Comparison of ENCODE assay signal across 10 mouse cellular contexts in the genomic region with DNA sequence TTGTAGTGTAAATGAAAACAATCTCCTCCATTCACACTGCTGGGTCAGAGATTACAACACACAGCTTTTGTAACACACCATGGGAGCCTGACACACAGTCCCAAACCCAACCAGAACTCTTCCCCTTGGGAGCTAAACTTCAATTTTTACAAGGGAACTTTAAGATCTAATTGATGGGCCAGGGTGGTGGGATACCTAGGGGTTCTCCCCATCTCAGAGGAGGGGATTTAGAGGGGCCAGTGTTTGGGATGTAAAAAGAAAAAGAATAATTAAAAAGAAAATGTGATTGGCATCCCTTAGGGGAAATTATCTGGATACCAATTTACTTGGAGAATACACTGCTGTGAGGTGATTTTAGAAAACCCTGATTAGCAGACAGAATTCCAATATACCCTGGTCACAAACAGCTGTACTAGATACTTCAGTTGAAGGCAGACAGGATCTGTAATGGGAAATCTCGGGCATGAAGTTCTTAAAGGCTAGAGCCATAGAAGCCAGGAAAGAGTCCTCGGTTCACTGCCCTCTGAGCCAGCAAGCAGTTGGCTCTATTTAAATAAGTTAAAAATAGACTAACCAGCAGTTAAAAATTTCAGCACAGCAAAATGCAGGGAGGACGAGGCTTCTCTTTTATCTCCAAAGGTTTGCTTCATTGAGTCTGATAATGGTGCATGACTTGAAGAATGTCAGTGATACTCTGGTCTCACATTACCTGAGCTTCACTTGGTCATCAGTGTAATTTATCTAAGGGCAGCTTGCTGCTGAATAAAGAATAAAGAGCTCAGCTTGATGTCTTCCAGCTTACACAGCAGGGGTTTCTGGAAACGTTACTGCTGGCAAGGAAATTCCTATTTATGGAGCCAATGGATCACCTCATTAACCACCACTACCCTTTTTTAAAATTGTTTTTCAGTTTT.
A peak's percentile ranks its signal among the peaks of the same experiment; 100 is the strongest.
DNase-seq lines count a peak whose midpoint lies in the region; ATAC-seq lines count a peak whose summit lies in the region.
"Had no signal": no experiment of that assay in that cellular context is flagged by ENCODE, and none has a peak within 500 bp of the region (broad histone marks: within the 10 kb centered on the region; RNA-seq: fewer than 3 reads in every experiment).

No protein-coding gene starts in this region.

- no peak overlapping the region for H3K9ac ChIP-seq in neural tube, embryonic 11.5 days (ENCODE audit: low read length)
- no peak overlapping the region for H3K9ac ChIP-seq in kidney, embryonic 16.5 days (replicated peaks; ENCODE audit: low read length)
- H3K9ac ChIP-seq in intestine, embryonic 16.5 days (ENCODE audit: low read depth, low read length): no peak overlapping the region

- no peaks in the 10 kb centered on the region for H3K36me3 ChIP-seq in neural tube, embryonic 11.5 days (ENCODE audit: control insufficient read depth, insufficient read depth, low read length)
- no peaks in the 10 kb centered on the region for H3K36me3 ChIP-seq in kidney, embryonic 16.5 days (ENCODE audit: insufficient read depth, low read length)
- H3K36me3 ChIP-seq in intestine, embryonic 16.5 days (ENCODE audit: control insufficient read depth, insufficient read depth, low read length): no peaks in the 10 kb centered on the region

- no peak overlapping the region for H3K27ac ChIP-seq in neural tube, embryonic 11.5 days (ENCODE audit: low read depth, low read length)
- H3K27ac ChIP-seq in kidney, embryonic 16.5 days (ENCODE audit: low read length): peak overlapping the region; percentile 79
- H3K27ac ChIP-seq in intestine, embryonic 16.5 days (ENCODE audit: low read length): no peak overlapping the region
- H3K27ac ChIP-seq: gastrocnemius, adult 2 months had no signal

- H3K27me3 ChIP-seq in neural tube, embryonic 11.5 days (ENCODE audit: control insufficient read depth, insufficient read depth, low read length): no peaks in the 10 kb centered on the region
- H3K27me3 ChIP-seq in kidney, embryonic 16.5 days (ENCODE audit: insufficient read depth, low read length): no peaks in the 10 kb centered on the region
- H3K27me3 ChIP-seq in intestine, embryonic 16.5 days (replicated peaks; ENCODE audit: control insufficient read depth, insufficient read depth, low read length): no peaks in the 10 kb centered on the region

- H3K4me1 ChIP-seq in neural tube, embryonic 11.5 days (ENCODE audit: control insufficient read depth, insufficient read depth, low read length): no peaks in the 10 kb centered on the region
- peaks cover 6% of the 10 kb centered on the region; the same call in 1 of the 2 replicates for H3K4me1 ChIP-seq in kidney, embryonic 16.5 days (ENCODE audit: insufficient read depth, low read length)
- H3K4me1 ChIP-seq in intestine, embryonic 16.5 days (ENCODE audit: control insufficient read depth, insufficient read depth, low read length): no peaks in the 10 kb centered on the region

- DNase-seq in heart, adult 8-10 months (ENCODE audit: low spot score): peak; percentile 1
- no peak for DNase-seq in heart, adult 18-20 months
- DNase-seq in neural tube, embryonic 11.5 days (ENCODE audit: low spot score): no peak
- no peak for DNase-seq in neural tube, embryonic 10.5 days (ENCODE audit: extremely low spot score, low spot score)
- DNase-seq in spleen, postnatal 14 days (ENCODE audit: low spot score in 2 of 2): no peak
- DNase-seq: gastrocnemius, adult 2 months; layer of hippocampus, postnatal 36 days had no signal

- WGBS in neural tube, embryonic 11.5 days: 6% methylated on average over 4 of the region's 4 CpGs
- 12% methylated on average over 4 of the region's 4 CpGs for WGBS in kidney, embryonic 16.5 days
- 27% methylated on average over 4 of the region's 4 CpGs for WGBS in intestine, embryonic 16.5 days

- ATAC-seq in neural tube, embryonic 11.5 days (ENCODE audit: insufficient read depth, low FRiP score, low TSS enrichment): peak; percentile 63
- peak; percentile 98 for ATAC-seq in kidney, embryonic 16.5 days (ENCODE audit: low FRiP score, low TSS enrichment)
- ATAC-seq in megakaryocyte, adult 5-6 weeks (ENCODE audit: poor library complexity, severe bottlenecking): no peak
- ATAC-seq in intestine, embryonic 16.5 days: no peak

- H3K4me2 ChIP-seq in neural tube, embryonic 11.5 days (ENCODE audit: low read depth): no peak overlapping the region
- H3K4me2 ChIP-seq in kidney, embryonic 16.5 days (replicated peaks; ENCODE audit: low read depth, low read length): 0 out of 2 replicates have a peak overlapping the region, but pooled peaks have one; percentile 1
- H3K4me2 ChIP-seq in intestine, embryonic 16.5 days (ENCODE audit: low read depth, low read length): no peak overlapping the region

- no peak overlapping the region for H3K4me3 ChIP-seq in neural tube, embryonic 11.5 days (ENCODE audit: low read depth, low read length)
- H3K4me3 ChIP-seq in kidney, embryonic 16.5 days (ENCODE audit: low read length): no peak overlapping the region
- H3K4me3 ChIP-seq in intestine, embryonic 16.5 days (ENCODE audit: low read length): no peak overlapping the region
- H3K4me3 ChIP-seq: gastrocnemius, adult 2 months had no signal

- H3K9me3 ChIP-seq in neural tube, embryonic 11.5 days (ENCODE audit: control insufficient read depth, low read length): no peaks in the 10 kb centered on the region
- no peaks in the 10 kb centered on the region for H3K9me3 ChIP-seq in kidney, embryonic 16.5 days (ENCODE audit: low read length)
- H3K9me3 ChIP-seq in intestine, embryonic 16.5 days (ENCODE audit: control insufficient read depth, low read length): no peaks in the 10 kb centered on the region

Comparison
In these comparisons a context has a peak if more than half of its experiments do, and no peak if none do; other contexts are left out.
1. ATAC-seq: peak in neural tube, embryonic 11.5 days (single experiment) and kidney, embryonic 16.5 days (single experiment); none in megakaryocyte, adult 5-6 weeks (single experiment) and intestine, embryonic 16.5 days (single experiment).